Mouse (Mus musculus): ENCODE measurements around the gene Evl.
A peak's percentile ranks its signal among the peaks of the same experiment; 100 is the strongest.

Evl gene

GRCm38 (mm10) chr12:108590131-108590530 lies 35.6 kb downstream of the Evl start:
- no peak for DNase-seq (ENCODE audit: low spot score)

- DNase-seq (ENCODE audit: low spot score): no peak
These were observed 37.1 kb downstream of the Evl start for GRCm38 (mm10) chr12:108591586-108591985.

- DNase-seq (ENCODE audit: low spot score): no peak
These were observed 38.3 kb downstream of the Evl start for GRCm38 (mm10) chr12:108592866-108593265.

GRCm38 (mm10) chr12:108600864-108601263 lies 46.3 kb downstream of the Evl start:
- DNase-seq (ENCODE audit: low spot score): peak; percentile 55

- DNase-seq (ENCODE audit: low spot score): peak; percentile 8
These were observed 46.8 kb downstream of the Evl start for GRCm38 (mm10) chr12:108601326-108601725.

GRCm38 (mm10) chr12:108604546-108604945 lies 50.0 kb downstream of the Evl start:
- DNase-seq (ENCODE audit: low spot score): no peak

GRCm38 (mm10) chr12:108605521-108606281 lies 51.2 kb downstream of the Evl start:
- DNase-seq (ENCODE audit: low spot score): no peak

- DNase-seq (ENCODE audit: low spot score): no peak
These were observed 51.8 kb downstream of the Evl start for GRCm38 (mm10) chr12:108606321-108606720.

- no peak for DNase-seq (ENCODE audit: low spot score)
These were observed 54.9 kb downstream of the Evl start for GRCm38 (mm10) chr12:108609446-108609845.

- no peak for DNase-seq (ENCODE audit: low spot score)
These were observed 55.7 kb downstream of the Evl start for GRCm38 (mm10) chr12:108610255-108610654.

- peak; percentile 83 for DNase-seq (ENCODE audit: low spot score)
These were observed 58.6 kb downstream of the Evl start for GRCm38 (mm10) chr12:108613081-108613480.

- no peak for DNase-seq (ENCODE audit: low spot score)
These were observed 63.0 kb downstream of the Evl start for GRCm38 (mm10) chr12:108617511-108617910.

GRCm38 (mm10) chr12:108619853-108620416 lies 65.4 kb downstream of the Evl start:
- DNase-seq (ENCODE audit: low spot score): no peak

- no peak for DNase-seq (ENCODE audit: low spot score)
These were observed 67.9 kb downstream of the Evl start for GRCm38 (mm10) chr12:108622406-108622805.

GRCm38 (mm10) chr12:108629556-108629955 lies 75.0 kb downstream of the Evl start:
- no peak for DNase-seq (ENCODE audit: low spot score)

GRCm38 (mm10) chr12:108630741-108631688 lies 76.5 kb downstream of the Evl start:
- peak; percentile 71 for DNase-seq (ENCODE audit: low spot score)

GRCm38 (mm10) chr12:108632501-108632900 lies 78.0 kb downstream of the Evl start:
- DNase-seq (ENCODE audit: low spot score): no peak

- peak; percentile 32 for DNase-seq (ENCODE audit: low spot score)
These were observed 79.5 kb downstream of the Evl start for GRCm38 (mm10) chr12:108634031-108634430.

GRCm38 (mm10) chr12:108635501-108635900 lies 81.0 kb downstream of the Evl start:
- DNase-seq (ENCODE audit: low spot score): peak; percentile 79

GRCm38 (mm10) chr12:108637440-108637839 lies 82.9 kb downstream of the Evl start:
- DNase-seq (ENCODE audit: low spot score): no peak

GRCm38 (mm10) chr12:108639126-108639525 lies 84.6 kb downstream of the Evl start:
- no peak for DNase-seq (ENCODE audit: low spot score)

- DNase-seq (ENCODE audit: low spot score): no peak
These were observed 87.5 kb downstream of the Evl start for GRCm38 (mm10) chr12:108642019-108642418.

- peak; percentile 56 for DNase-seq (ENCODE audit: low spot score)
These were observed 91.7 kb downstream of the Evl start for GRCm38 (mm10) chr12:108646234-108646633.

Data from T-cell, adult 2 months (primary cell).